Mouse (Mus musculus): ENCODE results near the gene 1700030K09Rik. TPM values are rescaled to one million over a fixed set of nuclear protein-coding genes. Genes with fewer than 3 reads are reported as not detected.

1700030K09Rik gene
- polyA plus RNA-seq, 1 experiment from 2014 or later = 17.3 TPM

DNA sequence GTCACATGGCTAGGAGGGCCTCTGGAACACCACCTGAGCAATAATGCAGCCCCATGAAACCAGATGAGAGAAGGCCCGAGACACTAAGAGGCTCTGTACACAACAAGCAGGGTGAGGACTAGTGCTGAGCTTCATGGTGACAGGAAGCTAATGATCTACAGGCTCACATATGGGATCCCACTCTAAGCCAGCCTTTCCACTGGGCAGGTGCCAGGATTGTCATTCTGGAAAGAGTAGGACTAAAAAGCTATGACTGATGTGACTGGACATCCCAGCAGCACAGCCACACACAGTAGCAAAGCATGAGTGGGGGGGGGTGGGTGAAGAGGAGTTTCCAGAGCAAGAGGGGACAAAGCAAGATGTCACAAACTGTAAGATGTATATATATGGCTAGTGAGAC, 54.2 kb downstream of the 1700030K09Rik start:
- Histone ChIP-seq H3K27ac (ENCODE audit: low read length) (no peak overlapping the region), H3K27me3 (ENCODE audit: control insufficient read depth, insufficient read depth, low read depth, low read length) (no peaks in the 10 kb centered on the region), H3K9me3 (ENCODE audit: control insufficient read depth, low read length) (no peaks in the 10 kb centered on the region), H3K4me3 (ENCODE audit: low read length) (no peak overlapping the region), H3K4me1 (replicated peaks; ENCODE audit: control insufficient read depth, insufficient read depth, low read length) (peaks cover 6% of the 10 kb centered on the region), H3K36me3 (ENCODE audit: control insufficient read depth, insufficient read depth, low read length) (peaks cover 19% of the 10 kb centered on the region), H3K9ac (ENCODE audit: low read length) (no peak overlapping the region), H3K4me2 (ENCODE audit: low read depth, low read length) (no peak overlapping the region)
- no peak for ATAC-seq (ENCODE audit: low read depth)
- WGBS = 56% methylated on average over 1 of the region's 1 CpGs

DNA sequence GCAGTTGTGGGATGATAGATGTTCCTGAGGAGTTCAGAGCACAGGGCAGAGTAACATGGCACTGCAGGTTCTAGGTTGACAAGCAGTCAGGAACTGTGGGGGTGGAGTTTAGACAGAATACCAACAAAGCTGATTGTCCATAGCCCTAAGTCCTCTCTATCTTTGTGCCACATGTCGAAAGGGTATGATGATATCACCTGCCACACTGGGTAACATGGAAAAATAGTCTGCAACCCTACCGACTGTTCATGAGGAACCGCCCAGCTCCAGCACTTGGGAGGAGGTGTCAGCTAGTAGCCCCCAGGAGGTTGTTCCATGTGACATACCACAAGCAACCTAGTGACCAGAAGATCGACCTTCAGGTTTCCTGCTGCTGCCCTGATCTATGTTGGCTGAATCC, 54.8 kb downstream of the 1700030K09Rik start:
- peaks cover 19% of the 10 kb centered on the region for H3K36me3 ChIP-seq (ENCODE audit: control insufficient read depth, insufficient read depth, low read length)
- no peak overlapping the region for H3K4me2 ChIP-seq (ENCODE audit: low read depth, low read length)
- no peaks in the 10 kb centered on the region for H3K27me3 ChIP-seq (ENCODE audit: control insufficient read depth, insufficient read depth, low read depth, low read length)
- 88% methylated on average over 4 of the region's 4 CpGs for WGBS
- no peak for ATAC-seq (ENCODE audit: low read depth)
- peaks cover 3% of the 10 kb centered on the region for H3K4me1 ChIP-seq (replicated peaks; ENCODE audit: control insufficient read depth, insufficient read depth, low read length)
- H3K9me3 ChIP-seq (ENCODE audit: control insufficient read depth, low read length) = no peaks in the 10 kb centered on the region
- H3K4me3 ChIP-seq (ENCODE audit: low read length) = no peak overlapping the region
- H3K9ac ChIP-seq (ENCODE audit: low read length) = no peak overlapping the region
- no peak overlapping the region for H3K27ac ChIP-seq (ENCODE audit: low read length)

DNA sequence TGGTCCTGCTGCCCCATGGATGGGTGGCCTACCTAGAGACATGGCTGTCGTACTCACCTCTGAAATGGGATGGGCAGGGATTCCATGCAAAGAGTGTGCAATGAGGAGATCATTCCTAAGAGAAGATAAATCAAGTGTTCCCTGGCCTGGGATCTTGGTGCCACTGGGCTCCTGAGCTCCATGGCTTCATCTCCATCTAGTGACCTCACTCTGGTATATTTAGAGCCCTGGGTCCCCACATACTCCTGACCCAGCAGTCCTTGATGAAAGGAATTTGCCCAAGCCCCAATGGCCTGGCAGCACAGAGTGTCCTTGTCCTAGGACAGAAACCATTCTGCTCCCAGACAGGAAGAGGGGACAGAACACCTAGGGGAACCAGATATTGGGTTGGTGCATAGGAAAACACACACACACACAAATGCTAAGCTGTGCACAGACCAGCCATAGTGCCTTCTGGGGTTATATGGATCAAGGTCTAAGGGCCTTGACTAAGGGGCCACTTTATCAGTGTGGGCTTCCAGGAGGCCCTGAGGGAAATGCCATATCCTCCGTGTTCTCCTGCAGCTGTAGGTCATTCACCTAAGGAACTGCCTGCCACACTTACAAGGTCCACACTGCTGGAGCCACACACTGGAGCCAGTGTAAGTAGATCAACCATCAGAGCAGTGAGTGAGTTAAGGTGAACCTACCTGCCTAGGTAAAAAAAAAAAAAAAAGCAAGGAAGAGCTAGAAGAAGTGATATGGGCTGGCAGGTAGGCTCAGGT, 56.0 kb downstream of the 1700030K09Rik start:
- peaks cover 19% of the 10 kb centered on the region for H3K36me3 ChIP-seq (ENCODE audit: control insufficient read depth, insufficient read depth, low read length)
- H3K27ac ChIP-seq (ENCODE audit: low read length) = no peak overlapping the region
- no peak overlapping the region for H3K9ac ChIP-seq (ENCODE audit: low read length)
- ATAC-seq (ENCODE audit: low read depth) = no peak
- no peak overlapping the region for H3K4me3 ChIP-seq (ENCODE audit: low read length)
- no peaks in the 10 kb centered on the region for H3K4me1 ChIP-seq (replicated peaks; ENCODE audit: control insufficient read depth, insufficient read depth, low read length)
- H3K27me3 ChIP-seq (ENCODE audit: control insufficient read depth, insufficient read depth, low read depth, low read length) = no peaks in the 10 kb centered on the region
- WGBS = 83% methylated on average over 2 of the region's 2 CpGs
- no peaks in the 10 kb centered on the region for H3K9me3 ChIP-seq (ENCODE audit: control insufficient read depth, low read length)
- H3K4me2 ChIP-seq (ENCODE audit: low read depth, low read length) = no peak overlapping the region

DNA sequence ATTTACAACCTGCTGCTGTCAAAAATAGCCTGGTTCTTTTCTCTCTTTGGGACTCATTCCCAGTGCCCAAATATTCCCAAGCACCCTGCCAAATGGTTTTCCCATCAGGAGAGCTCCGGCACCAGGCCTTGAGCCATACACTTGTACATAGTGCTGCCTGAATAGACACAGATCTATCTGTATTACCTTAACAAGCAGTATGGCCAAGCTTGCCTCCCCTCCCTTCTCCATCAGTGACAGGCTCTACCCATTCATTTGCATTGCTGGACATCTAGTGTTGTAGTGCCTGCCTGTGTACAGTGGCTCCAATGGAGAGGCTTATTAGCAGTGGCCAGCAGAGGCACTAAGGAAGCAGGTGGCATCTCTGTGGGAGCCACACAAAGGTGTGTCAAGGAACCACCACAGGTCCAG, 56.8 kb downstream of the 1700030K09Rik start:
- Histone ChIP-seq H3K27ac (ENCODE audit: low read length) (no peak overlapping the region), H3K4me2 (ENCODE audit: low read depth, low read length) (no peak overlapping the region), H3K4me3 (ENCODE audit: low read length) (no peak overlapping the region), H3K27me3 (ENCODE audit: control insufficient read depth, insufficient read depth, low read depth, low read length) (no peaks in the 10 kb centered on the region), H3K9ac (ENCODE audit: low read length) (no peak overlapping the region), H3K36me3 (ENCODE audit: control insufficient read depth, insufficient read depth, low read length) (peaks cover 12% of the 10 kb centered on the region), H3K4me1 (replicated peaks; ENCODE audit: control insufficient read depth, insufficient read depth, low read length) (no peaks in the 10 kb centered on the region), H3K9me3 (ENCODE audit: control insufficient read depth, low read length) (no peaks in the 10 kb centered on the region)
- ATAC-seq (ENCODE audit: low read depth) = no peak
- WGBS = 95% methylated on average over 1 of the region's 1 CpGs

DNA sequence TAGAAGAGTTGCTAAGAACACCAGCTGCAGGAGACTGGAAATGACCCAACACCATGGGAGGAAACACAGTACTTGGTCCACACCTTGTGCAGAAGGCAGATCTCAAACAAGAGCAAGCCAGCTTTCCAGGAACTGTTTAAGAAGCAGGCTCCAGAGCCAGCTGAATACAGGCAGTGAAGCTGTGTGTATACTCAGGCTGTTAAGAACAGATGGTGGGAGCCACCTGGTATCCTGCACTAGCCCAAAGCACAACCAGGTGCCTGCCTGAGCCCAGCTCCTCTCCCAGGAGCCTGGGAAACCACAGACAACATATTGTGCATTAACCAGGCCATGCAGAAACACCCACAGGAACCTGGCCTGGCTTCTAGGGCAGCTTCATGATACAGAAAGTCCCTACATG, 60.5 kb downstream of the 1700030K09Rik start:
- Histone ChIP-seq H3K4me1 (replicated peaks; ENCODE audit: control insufficient read depth, insufficient read depth, low read length) (no peaks in the 10 kb centered on the region), H3K27me3 (ENCODE audit: control insufficient read depth, insufficient read depth, low read depth, low read length) (no peaks in the 10 kb centered on the region), H3K9ac (ENCODE audit: low read length) (no peak overlapping the region), H3K4me2 (ENCODE audit: low read depth, low read length) (no peak overlapping the region), H3K36me3 (ENCODE audit: control insufficient read depth, insufficient read depth, low read length) (no peaks in the 10 kb centered on the region), H3K9me3 (ENCODE audit: control insufficient read depth, low read length) (no peaks in the 10 kb centered on the region), H3K4me3 (ENCODE audit: low read length) (no peak overlapping the region), H3K27ac (ENCODE audit: low read length) (no peak overlapping the region)
- no peak for ATAC-seq (ENCODE audit: low read depth)

DNA sequence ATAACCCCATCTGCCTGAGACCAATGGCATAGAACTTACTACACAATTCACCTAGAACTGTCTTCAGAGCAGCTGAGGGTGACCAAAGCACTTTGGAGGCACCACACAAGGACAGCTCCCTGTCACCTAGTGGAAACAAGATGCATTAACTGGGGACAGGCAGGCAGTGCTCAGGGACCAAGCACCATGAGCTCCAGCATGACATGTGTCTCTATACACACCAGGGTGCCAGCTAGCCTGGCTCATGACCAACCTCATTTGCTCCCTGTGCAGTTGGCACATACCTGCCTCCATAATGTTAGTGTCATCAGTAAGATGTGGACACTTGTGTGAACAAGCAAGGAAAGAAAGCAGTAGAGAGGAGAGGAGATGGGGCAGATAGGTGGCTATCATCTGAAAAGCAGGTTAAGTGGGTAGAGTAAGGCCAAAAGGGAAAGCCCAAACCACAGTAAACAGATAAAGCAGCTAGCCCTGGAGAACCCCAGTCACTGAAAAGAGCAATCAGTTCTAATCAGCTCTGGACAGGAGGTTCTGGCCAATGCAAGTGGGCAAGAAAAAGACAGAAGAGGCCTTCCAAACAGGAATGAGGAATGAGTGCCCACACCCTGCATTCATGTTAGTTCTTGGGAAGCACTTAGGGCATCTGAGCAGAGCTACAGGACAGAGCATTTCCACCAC, 61.1 kb downstream of the 1700030K09Rik start:
- Histone ChIP-seq H3K9me3 (ENCODE audit: control insufficient read depth, low read length) (no peaks in the 10 kb centered on the region), H3K4me1 (replicated peaks; ENCODE audit: control insufficient read depth, insufficient read depth, low read length) (no peaks in the 10 kb centered on the region), H3K27me3 (ENCODE audit: control insufficient read depth, insufficient read depth, low read depth, low read length) (no peaks in the 10 kb centered on the region), H3K9ac (ENCODE audit: low read length) (no peak overlapping the region), H3K4me2 (ENCODE audit: low read depth, low read length) (no peak overlapping the region), H3K27ac (ENCODE audit: low read length) (no peak overlapping the region), H3K36me3 (ENCODE audit: control insufficient read depth, insufficient read depth, low read length) (no peaks in the 10 kb centered on the region), H3K4me3 (ENCODE audit: low read length) (no peak overlapping the region)
- ATAC-seq (ENCODE audit: low read depth) = no peak

DNA sequence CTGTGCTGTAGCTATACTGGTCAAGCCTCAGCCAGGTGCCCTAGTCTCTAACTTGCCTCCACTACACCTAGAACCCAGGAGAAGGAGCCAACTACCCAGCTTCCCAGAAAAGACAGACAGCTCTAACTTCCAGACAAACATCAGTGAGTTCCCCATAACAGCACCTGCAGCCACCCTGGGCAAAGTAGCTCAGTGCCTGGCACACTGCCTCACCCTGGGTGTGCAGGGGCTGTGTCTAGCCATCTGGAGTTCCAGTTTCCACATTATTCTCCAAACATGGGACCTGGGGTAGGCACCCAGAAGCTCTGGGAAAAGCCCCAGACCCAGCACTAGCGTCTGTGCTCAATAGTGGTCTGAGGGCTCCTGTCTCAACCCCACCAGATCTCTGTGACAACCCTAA, 63.8 kb downstream of the 1700030K09Rik start:
- ATAC-seq (ENCODE audit: low read depth) = no peak
- Histone ChIP-seq H3K9ac (ENCODE audit: low read length) (no peak overlapping the region), H3K9me3 (ENCODE audit: control insufficient read depth, low read length) (no peaks in the 10 kb centered on the region), H3K4me3 (ENCODE audit: low read length) (no peak overlapping the region), H3K27ac (ENCODE audit: low read length) (no peak overlapping the region), H3K4me1 (replicated peaks; ENCODE audit: control insufficient read depth, insufficient read depth, low read length) (no peaks in the 10 kb centered on the region), H3K27me3 (ENCODE audit: control insufficient read depth, insufficient read depth, low read depth, low read length) (no peaks in the 10 kb centered on the region), H3K4me2 (ENCODE audit: low read depth, low read length) (no peak overlapping the region), H3K36me3 (ENCODE audit: control insufficient read depth, insufficient read depth, low read length) (no peaks in the 10 kb centered on the region)
- WGBS = 77% methylated on average over 1 of the region's 1 CpGs

Small RNA genes lying within 50 kb of the gene (microRNA-seq; reads per million reads assigned to microRNA genes)
- not detected for gene Mir7068

Other genes with a start within 250 kb of the 1700030K09Rik start
- 0.20 TPM in 1 of 2 replicates, not detected in the other for gene Cib3, start 231.0 kb upstream of the 1700030K09Rik start, polyA plus RNA-seq (2015; fragmentation: Nextera tagmentation; extraction: Ambion mirVana)
- not detected in 2 replicates for gene Gm11034, start 230.2 kb upstream of the 1700030K09Rik start, polyA plus RNA-seq (2015; fragmentation: Nextera tagmentation; extraction: Ambion mirVana)
- gene Fam32a, start 224.2 kb upstream of the 1700030K09Rik start, polyA plus RNA-seq (2015; fragmentation: Nextera tagmentation; extraction: Ambion mirVana) = 76.1 and 78.7 TPM in 2 replicates
- 98.3 and 101 TPM in 2 replicates for gene Ap1m1, start 203.9 kb upstream of the 1700030K09Rik start, polyA plus RNA-seq (2015; fragmentation: Nextera tagmentation; extraction: Ambion mirVana)
- 33.3 and 34.5 TPM in 2 replicates for gene Gm10282, start 138.6 kb upstream of the 1700030K09Rik start, polyA plus RNA-seq (2015; fragmentation: Nextera tagmentation; extraction: Ambion mirVana)
- gene Klf2, start 124.8 kb upstream of the 1700030K09Rik start, polyA plus RNA-seq (2015; fragmentation: Nextera tagmentation; extraction: Ambion mirVana) = 11.7 and 12.9 TPM in 2 replicates
- 52.6 and 53.1 TPM in 2 replicates for gene Eps15l1, start 22.4 kb upstream of the 1700030K09Rik start, polyA plus RNA-seq (2015; fragmentation: Nextera tagmentation; extraction: Ambion mirVana)
- 1.8 and 2.1 TPM in 2 replicates for gene Calr3, start within 50 bp of the 1700030K09Rik start, polyA plus RNA-seq (2015; fragmentation: Nextera tagmentation; extraction: Ambion mirVana)
- 55.8 and 68.3 TPM in 2 replicates for gene Cherp, start 31.3 kb downstream of the 1700030K09Rik start, polyA plus RNA-seq (2015; fragmentation: Nextera tagmentation; extraction: Ambion mirVana)
- 7.5 and 7.6 TPM in 2 replicates for gene Slc35e1, start 48.7 kb downstream of the 1700030K09Rik start, polyA plus RNA-seq (2015; fragmentation: Nextera tagmentation; extraction: Ambion mirVana)
- 15.6 and 16.2 TPM in 2 replicates for gene Med26, start 104.4 kb downstream of the 1700030K09Rik start, polyA plus RNA-seq (2015; fragmentation: Nextera tagmentation; extraction: Ambion mirVana)
- 112 and 120 TPM in 2 replicates for gene Smim7, start 127.2 kb downstream of the 1700030K09Rik start, polyA plus RNA-seq (2015; fragmentation: Nextera tagmentation; extraction: Ambion mirVana)
- 19.6 and 19.8 TPM in 2 replicates for gene Tmem38a, start 128.2 kb downstream of the 1700030K09Rik start, polyA plus RNA-seq (2015; fragmentation: Nextera tagmentation; extraction: Ambion mirVana)
- 0.23 and 0.26 TPM in 2 replicates for gene Nwd1, start 202.8 kb downstream of the 1700030K09Rik start, polyA plus RNA-seq (2015; fragmentation: Nextera tagmentation; extraction: Ambion mirVana)